Mouse (Mus musculus) effector memory CD4-positive, alpha-beta T cell, adult 5 months (primary cell): ENCODE results near the gene Usp36. TPM values are rescaled to one million over a fixed set of nuclear protein-coding genes. Genes with fewer than 3 reads are reported as not detected.

ENCODE experiments used
- polyA plus RNA-seq: library from polyadenylated mRNA; unstranded; fragments of 100-300 nt; shearing (Covaris generic); gene quantifications from one replicate; pipeline ENCODE4 v1.2.1, GENCODE M21; 2017

Usp36 gene
- 106 TPM for polyA plus RNA-seq

DNA sequence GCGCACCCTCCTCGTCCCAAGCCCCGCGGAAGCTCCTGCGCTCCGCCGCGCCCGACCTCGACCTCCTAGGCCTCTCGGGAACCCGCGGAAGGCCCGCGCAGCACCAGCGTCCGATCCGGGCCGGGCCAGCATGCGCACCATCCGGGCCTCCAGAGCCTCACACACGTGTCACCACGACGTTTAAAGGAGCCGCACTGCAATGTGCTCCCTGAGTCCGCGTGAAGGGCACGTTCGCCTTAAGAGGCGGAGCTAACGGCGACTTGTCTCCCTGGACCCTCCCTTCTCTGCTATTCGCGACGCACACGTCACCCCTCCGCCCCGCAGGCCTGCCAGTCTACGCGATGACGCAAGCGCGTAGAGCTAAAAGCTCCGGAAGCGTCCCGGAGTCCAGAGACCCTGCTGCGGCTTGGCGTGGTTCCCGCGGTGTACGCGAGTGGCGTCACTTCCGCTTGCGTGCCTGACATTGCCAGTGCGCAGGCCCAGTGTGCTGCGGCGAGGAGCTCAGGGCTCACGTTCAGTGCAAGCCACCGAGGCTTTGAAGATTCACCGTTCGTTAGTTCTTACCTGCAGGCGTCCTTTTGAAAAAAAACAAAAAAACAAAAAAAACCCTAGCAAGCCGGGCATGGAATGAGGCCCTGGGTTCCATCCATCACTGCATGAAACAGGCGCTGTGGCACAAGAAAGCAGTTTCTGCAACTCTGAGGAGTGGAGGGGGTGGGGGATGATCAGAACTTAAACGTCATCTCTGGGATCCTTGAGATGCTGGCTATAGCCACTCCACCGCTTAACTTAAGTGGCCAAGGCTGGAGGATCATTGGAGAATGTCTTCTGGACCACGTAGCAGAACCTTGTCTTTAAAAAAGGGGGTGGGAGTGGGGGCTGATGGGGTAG is at the start of gene Usp36:
TSS of gene Usp36 (minus strand) at position 246 of the 891 bp plus-strand sequence.

DNA sequence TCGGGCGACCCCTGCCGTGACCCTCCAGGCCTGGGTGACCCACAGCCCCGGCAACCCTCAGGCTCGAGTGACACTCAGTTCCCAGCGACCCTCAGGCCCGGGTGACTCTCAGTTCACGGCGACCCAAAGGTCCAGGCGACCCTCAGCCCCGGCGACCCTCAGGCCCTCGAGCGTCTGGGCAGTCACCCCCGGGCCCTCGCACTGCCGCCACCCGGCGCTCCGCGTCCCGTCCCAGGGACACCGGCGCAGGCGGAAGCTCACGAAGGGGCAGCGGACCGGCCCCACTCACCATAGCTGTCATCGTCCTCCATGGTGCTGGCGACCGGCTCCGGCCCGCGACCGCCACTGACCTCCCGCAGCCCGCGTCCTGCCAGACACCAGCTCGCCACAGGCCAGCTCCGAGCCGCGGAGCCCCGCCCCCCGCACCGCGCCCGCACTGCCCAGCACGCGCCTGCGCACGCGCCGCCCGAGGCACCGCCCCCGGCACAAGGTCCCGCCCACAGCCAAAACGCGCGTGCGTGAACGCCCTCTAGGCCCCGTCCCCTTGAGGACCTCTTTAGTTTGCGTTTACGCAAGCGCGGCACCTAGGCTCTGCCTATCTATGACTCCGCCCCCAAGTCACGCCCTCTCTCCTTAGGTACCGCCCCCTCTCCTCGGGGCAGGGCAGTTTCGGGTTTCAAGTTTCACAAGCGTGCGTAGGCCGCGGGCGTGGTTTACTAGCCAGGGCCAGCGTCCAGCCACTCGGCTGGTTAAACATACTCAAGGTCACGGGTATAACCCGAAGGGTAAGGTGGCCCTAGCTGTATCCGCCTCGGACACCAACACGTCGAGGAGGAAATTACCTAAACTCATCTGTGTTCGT is 41.7 kb downstream of the Usp36 start, which contains the start of gene Cyth1:
TSS of gene Cyth1 (minus strand) at position 443 of the 862 bp plus-strand sequence.

Other genes starting within 250 kb of the Usp36 start
- gene Dnah17, start 159.6 kb downstream of the Usp36 start, polyA plus RNA-seq: 0.20 TPM
- gene Cyth1, start 41.7 kb downstream of the Usp36 start, polyA plus RNA-seq: 214 TPM
- not detected for gene Cep295nl, start 52.3 kb upstream of the Usp36 start, polyA plus RNA-seq
- 34.2 TPM for gene Timp2, start 65.5 kb upstream of the Usp36 start, polyA plus RNA-seq
- gene Lgals3bp, start 111.8 kb upstream of the Usp36 start, polyA plus RNA-seq: 70.0 TPM
- gene Cant1, start 128.8 kb upstream of the Usp36 start, polyA plus RNA-seq: 41.5 TPM
- gene C1qtnf1, start 138.0 kb upstream of the Usp36 start, polyA plus RNA-seq: not detected
- gene Engase, start 186.6 kb upstream of the Usp36 start, polyA plus RNA-seq: 4.1 TPM